Mouse (Mus musculus) liver, embryonic 14.5 days (tissue): ENCODE measurements around the gene 5031439G07Rik. TPM values are rescaled to one million over a fixed set of nuclear protein-coding genes. Genes with fewer than 3 reads are reported as not detected.

Experiments used
- ATAC-seq: fragments of 200-750 bp; cut with Nextera tagmentation; 2 replicates; pipeline ENCODE4 v1.8.0; 2017; ENCODE audit warnings: moderate number of reproducible peaks, mild to moderate bottlenecking, moderate library complexity; ENCODE audit not compliant: insufficient read depth
- DNase-seq, 3 experiments: peaks; one replicate each; pipeline ENCODE4 v3.0.0-alpha.2; 2012 to 2013; ENCODE audit warnings: low read depth in 3 of 3, low spot score in 3 of 3
- H3K27ac ChIP-seq: fragments of 300-500 bp; sonication (generic); 2 replicates; pipeline ENCODE4 v1.5.1; 2014; ENCODE audit warnings: moderate library complexity, mild to moderate bottlenecking, control low read depth, inconsistent platforms
- H3K27me3 ChIP-seq: fragments of 300-500 bp; sonication (generic); 2 replicates; pipeline ENCODE4 v1.6.1; 2014; ENCODE audit warnings: mild to moderate bottlenecking, low read length, moderate library complexity; ENCODE audit not compliant: control insufficient read depth, insufficient read depth
- H3K36me3 ChIP-seq: fragments of 300-500 bp; sonication (generic); replicated peaks from 2 replicates; pipeline ENCODE4 v1.6.1; 2014; ENCODE audit warnings: low read depth; ENCODE audit not compliant: control insufficient read depth, insufficient read depth
- H3K4me1 ChIP-seq, 2 experiments: fragments of 200-500 bp in 1 of 2; fragments of 300-500 bp in 1 of 2; sonication (generic) in 1 of 2; replicated peaks; 2 replicates each; pipeline ENCODE4 v1.6.1; 2012 to 2014; ENCODE audit warnings: antibody characterized with exemption in 1 of 2, inconsistent platforms in 1 of 2, low read length in 1 of 2; ENCODE audit not compliant: control insufficient read depth in 2 of 2, insufficient read depth in 2 of 2
- H3K4me2 ChIP-seq: fragments of 300-500 bp; sonication (generic); 2 replicates; pipeline ENCODE4 v1.6.1; 2014; ENCODE audit warnings: low read depth, mild to moderate bottlenecking, control low read depth, moderate library complexity
- H3K4me3 ChIP-seq, 2 experiments: fragments of 200-500 bp in 1 of 2; fragments of 300-500 bp in 1 of 2; sonication (generic) in 1 of 2; 2 replicates each; pipeline ENCODE4 v1.5.1; 2012 to 2014; ENCODE audit warnings: low read depth in 2 of 2, low read length in 2 of 2, mild to moderate bottlenecking in 2 of 2, control low read depth in 1 of 2, inconsistent platforms in 1 of 2, moderate library complexity in 1 of 2; ENCODE audit not compliant: insufficient read depth in 1 of 2
- H3K9ac ChIP-seq: fragments of 300-500 bp; sonication (generic); replicated peaks from 2 replicates; pipeline ENCODE4 v1.6.1; 2014; ENCODE audit warnings: mild to moderate bottlenecking, control low read depth, moderate library complexity
- H3K9me3 ChIP-seq: fragments of 300-500 bp; sonication (generic); 2 replicates; pipeline ENCODE4 v1.6.1; 2016; ENCODE audit warnings: low read length, mixed read lengths; ENCODE audit not compliant: control insufficient read depth
- CTCF ChIP-seq: IDR thresholded peaks from 2 replicates; pipeline ENCODE4 v1.5.1; 2016; ENCODE audit warnings: antibody characterized with exemption, low read depth, control low read depth
- EP300 ChIP-seq: IDR thresholded peaks from 2 replicates; pipeline ENCODE4 v1.6.1; 2016; ENCODE audit warnings: antibody characterized with exemption, low read depth
- WGBS: fragments of 180-500 bp; shearing (Covaris S2); extraction: QIAGEN DNeasy Blood & Tissue Kit; methylation state at CpG from one replicate; pipeline ENCODE4 v1.1.7; 2014; ENCODE audit not compliant: insufficient replicate concordance; 5-methylcytosine and 5-hydroxymethylcytosine counted together
- polyA plus RNA-seq, 2 experiments: library from polyadenylated mRNA; depleted of rRNA in 1 of 2; stranded (reverse) in 1 of 2; unstranded in 1 of 2; fragments of >200 nt; fragmentation: Nextera tagmentation in 1 of 2; extraction: Ambion mirVana in 1 of 2; gene quantifications; 2 replicates each; pipeline versions ENCODE4 v1.2.1 to v1.2.3; 2012 to 2014

The 5031439G07Rik gene
- polyA plus RNA-seq, 2 experiments: 1.4 to 1.8 TPM

DNA sequence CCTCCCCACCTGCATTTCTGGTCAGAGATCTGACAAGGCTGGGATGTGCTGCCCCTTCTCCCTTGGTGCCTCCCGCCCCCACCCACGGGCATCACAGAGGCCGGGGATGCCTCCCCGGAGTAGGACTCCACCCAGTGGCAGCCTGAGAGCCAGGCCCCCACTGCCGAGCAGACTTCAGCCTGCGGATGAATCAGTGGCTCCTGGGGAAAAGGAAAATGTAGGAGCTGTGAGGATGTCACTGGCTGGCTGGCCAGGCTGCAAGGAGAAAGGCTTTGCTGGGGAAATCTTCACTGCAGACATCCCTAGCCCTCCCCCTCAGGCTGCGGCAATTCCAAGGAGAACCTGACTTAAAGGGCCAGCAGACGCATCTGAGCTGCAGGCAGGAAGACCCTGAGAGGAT lies 27.7 kb downstream of the 5031439G07Rik start:
- H3K36me3 ChIP-seq: no peaks in the 10 kb centered on the region
- no peak for TF ChIP-seq EP300
- no peak for TF ChIP-seq CTCF
- DNase-seq (no peak), ATAC-seq (no peak)
- 40% methylated on average over 8 of the region's 8 CpGs for WGBS
- no peaks in the 10 kb centered on the region for H3K9me3 ChIP-seq
- no peak overlapping the region for H3K4me3 ChIP-seq
- no peak overlapping the region for H3K27ac ChIP-seq
- no peak overlapping the region for H3K4me2 ChIP-seq
- no peaks in the 10 kb centered on the region for H3K27me3 ChIP-seq
- no peak overlapping the region for H3K9ac ChIP-seq
- no peaks in the 10 kb centered on the region for H3K4me1 ChIP-seq

DNA sequence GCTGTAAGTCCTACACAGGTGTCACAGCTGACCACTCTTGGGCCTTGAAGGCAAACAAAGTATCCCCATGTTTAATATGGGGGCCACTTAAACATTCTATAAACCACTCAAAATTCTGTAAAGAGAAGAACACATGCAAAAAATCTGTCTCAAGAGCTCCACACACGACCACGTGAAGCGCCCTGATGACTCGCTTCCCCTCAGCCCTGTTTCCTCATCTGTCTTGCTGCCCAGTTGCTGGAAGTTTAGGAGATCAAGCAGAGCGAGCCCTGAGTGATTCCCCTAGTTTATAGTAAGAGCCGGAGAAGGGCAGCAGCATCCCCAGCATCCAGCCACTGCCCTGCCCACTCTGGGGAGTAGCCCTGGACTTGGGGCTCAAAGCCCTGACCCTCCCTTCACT lies 28.5 kb downstream of the 5031439G07Rik start:
- H3K4me1 ChIP-seq: no peaks in the 10 kb centered on the region
- H3K9ac ChIP-seq: no peak overlapping the region
- TF ChIP-seq EP300: no peak
- no peak for TF ChIP-seq CTCF
- ATAC-seq: no peak
- WGBS: 65% methylated on average over 6 of the region's 6 CpGs
- H3K4me2 ChIP-seq: no peak overlapping the region
- H3K27ac ChIP-seq: no peak overlapping the region
- H3K9me3 ChIP-seq: no peaks in the 10 kb centered on the region
- no peaks in the 10 kb centered on the region for H3K27me3 ChIP-seq
- no peak overlapping the region for H3K4me3 ChIP-seq
- no peak for DNase-seq
- H3K36me3 ChIP-seq: no peaks in the 10 kb centered on the region

DNA sequence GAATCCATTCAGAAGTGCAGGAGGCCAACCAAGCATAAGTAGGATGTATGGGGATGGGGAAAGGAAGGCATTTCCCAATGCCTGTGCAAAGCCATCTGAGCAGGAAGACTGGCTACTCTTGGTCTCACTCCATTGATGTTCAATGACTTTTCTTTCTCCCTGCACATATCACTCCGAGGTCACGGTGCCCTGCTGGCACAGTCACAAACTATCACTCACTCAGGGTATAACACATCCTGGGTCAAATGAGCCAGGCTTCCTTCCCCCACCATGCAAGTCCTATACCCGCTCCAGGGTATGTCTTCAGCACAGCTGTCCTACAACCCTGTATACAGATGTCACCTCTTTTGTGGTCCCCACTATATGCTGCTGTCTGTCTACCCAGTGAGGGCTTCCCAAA lies 30.0 kb downstream of the 5031439G07Rik start:
- 58% methylated on average over 3 of the region's 3 CpGs for WGBS
- no peak for ATAC-seq
- H3K4me3 ChIP-seq: no peak overlapping the region
- no peaks in the 10 kb centered on the region for H3K9me3 ChIP-seq
- H3K4me1 ChIP-seq: no peaks in the 10 kb centered on the region
- H3K4me2 ChIP-seq: no peak overlapping the region
- TF ChIP-seq EP300 (no peak), CTCF (no peak)
- DNase-seq: no peak
- H3K36me3 ChIP-seq: no peaks in the 10 kb centered on the region
- no peak overlapping the region for H3K27ac ChIP-seq
- H3K9ac ChIP-seq: no peak overlapping the region
- no peaks in the 10 kb centered on the region for H3K27me3 ChIP-seq

DNA sequence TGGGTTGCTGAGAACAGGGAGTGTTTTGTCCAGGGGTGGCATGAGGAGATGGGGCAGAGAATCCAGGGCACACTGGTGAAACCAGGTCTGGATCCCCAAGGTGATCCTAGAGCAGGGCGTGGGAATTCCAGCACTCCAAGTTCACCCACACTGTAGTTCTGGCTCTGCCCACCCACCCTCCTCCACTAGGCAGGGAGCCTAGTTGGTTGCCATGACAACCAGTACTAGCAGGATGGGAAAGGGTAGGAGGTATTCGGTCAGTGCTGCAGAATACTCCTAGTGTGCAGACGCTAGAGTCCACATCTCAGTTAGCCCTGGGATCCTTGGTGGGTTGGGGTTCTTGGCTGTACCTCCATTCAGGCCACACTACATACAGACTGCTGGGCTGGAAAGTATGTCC lies 30.5 kb downstream of the 5031439G07Rik start:
- H3K4me1 ChIP-seq: no peaks in the 10 kb centered on the region
- no peak overlapping the region for H3K4me3 ChIP-seq
- ATAC-seq (no peak), DNase-seq (no peak)
- H3K27ac ChIP-seq: no peak overlapping the region
- H3K9me3 ChIP-seq: no peaks in the 10 kb centered on the region
- no peak for TF ChIP-seq EP300
- TF ChIP-seq CTCF: no peak
- 55% methylated on average over 3 of the region's 3 CpGs for WGBS
- H3K4me2 ChIP-seq: no peak overlapping the region
- H3K36me3 ChIP-seq: no peaks in the 10 kb centered on the region
- no peaks in the 10 kb centered on the region for H3K27me3 ChIP-seq
- no peak overlapping the region for H3K9ac ChIP-seq

DNA sequence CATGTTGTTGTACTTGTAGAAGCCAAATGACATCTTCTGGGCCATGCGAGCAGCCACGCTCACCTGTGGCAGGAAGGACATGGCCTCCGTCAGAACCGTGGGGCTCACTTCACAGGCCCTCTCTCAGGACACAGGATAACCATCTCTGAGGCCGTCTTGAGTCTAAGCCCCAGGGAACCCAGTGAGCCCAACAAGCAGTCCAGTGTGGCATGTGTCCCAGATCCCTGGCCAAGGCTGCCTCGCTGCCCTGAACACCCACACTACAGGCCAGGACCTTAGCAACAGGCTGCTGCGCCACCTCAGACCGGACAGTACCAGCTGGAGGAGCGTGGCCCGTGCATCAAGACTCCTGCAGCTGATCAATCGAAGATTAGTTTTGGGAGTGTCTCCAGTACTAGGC lies 35.1 kb downstream of the 5031439G07Rik start:
- H3K27ac ChIP-seq: no peak overlapping the region
- no peaks in the 10 kb centered on the region for H3K4me1 ChIP-seq
- H3K4me2 ChIP-seq: no peak overlapping the region
- no peak overlapping the region for H3K4me3 ChIP-seq
- H3K9ac ChIP-seq: no peak overlapping the region
- no peak for DNase-seq
- no peak for TF ChIP-seq EP300
- ATAC-seq: no peak
- 78% methylated on average over 11 of the region's 11 CpGs for WGBS
- H3K9me3 ChIP-seq: no peaks in the 10 kb centered on the region
- H3K27me3 ChIP-seq: no peaks in the 10 kb centered on the region
- no peaks in the 10 kb centered on the region for H3K36me3 ChIP-seq

DNA sequence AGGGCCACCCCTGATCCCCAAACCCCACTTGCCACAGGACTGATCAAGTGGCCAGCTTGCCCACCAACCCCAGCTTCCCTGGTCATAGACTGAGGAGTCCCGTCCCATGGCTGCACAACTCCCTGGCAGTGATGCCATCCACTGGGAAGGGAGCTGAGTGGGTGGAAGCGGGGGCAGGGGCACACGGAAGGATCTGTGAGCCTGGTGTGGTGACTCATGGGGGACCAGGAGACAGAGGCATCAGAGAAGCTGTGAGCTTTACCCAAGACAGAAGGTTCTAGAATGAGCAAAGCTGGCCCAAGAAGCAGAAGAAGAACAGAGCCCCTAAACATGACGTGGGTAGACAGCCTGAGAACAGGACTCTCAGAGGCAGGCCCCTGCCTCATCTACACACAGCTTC lies 38.3 kb downstream of the 5031439G07Rik start:
- no peak for TF ChIP-seq CTCF
- TF ChIP-seq EP300: no peak
- no peak for ATAC-seq
- WGBS: 65% methylated on average over 4 of the region's 4 CpGs

More for the DNA sequence above, 38.3 kb downstream of the 5031439G07Rik start:
- DNase-seq: no peak
- H3K27me3 ChIP-seq: no peaks in the 10 kb centered on the region
- H3K4me3 ChIP-seq: no peak overlapping the region
- no peaks in the 10 kb centered on the region for H3K9me3 ChIP-seq
- no peak overlapping the region for H3K9ac ChIP-seq
- H3K4me2 ChIP-seq: no peak overlapping the region
- H3K27ac ChIP-seq: no peak overlapping the region
- H3K36me3 ChIP-seq: no peaks in the 10 kb centered on the region
- H3K4me1 ChIP-seq: no peaks in the 10 kb centered on the region
